Mouse (Mus musculus) ES-E14 (cell line): ENCODE data around the gene Col8a2.

Experiments
- CHD2 ChIP-seq: IDR thresholded peaks from 2 replicates; pipeline ENCODE4 v1.6.1; 2014; ENCODE audit warnings: mild to moderate bottlenecking, low read depth, low read length, inconsistent platforms
- ZC3H11A ChIP-seq: IDR thresholded peaks from 2 replicates; pipeline ENCODE4 v1.6.1; 2012; ENCODE audit warnings: low read depth, mild to moderate bottlenecking, inconsistent platforms, low read length, borderline replicate concordance
- ZNF384 ChIP-seq: IDR thresholded peaks from 2 replicates; pipeline ENCODE4 v1.6.1; 2012; ENCODE audit warnings: low read depth, low read length, inconsistent platforms

- TF ChIP-seq ZC3H11A (no peak), ZNF384 (no peak), CHD2 (no peak)
Observed at GRCm38 (mm10) chr4:126291196-126291595, 4.6 kb downstream of the Col8a2 start.
